Mouse (Mus musculus) adrenal gland, postnatal 14 days (tissue): ENCODE measurements at regions not wholly inside any gene's neighbourhood (a gene's known extent, or its start where the extent isn't known, plus 50 kb on each side); places are given as distances from the start of the nearest gene placed in this dataset.

Experiments used
- DNase-seq: peaks from one replicate; pipeline ENCODE4 v3.0.0; 2021; ENCODE audit warnings: mixed read lengths

DNA sequence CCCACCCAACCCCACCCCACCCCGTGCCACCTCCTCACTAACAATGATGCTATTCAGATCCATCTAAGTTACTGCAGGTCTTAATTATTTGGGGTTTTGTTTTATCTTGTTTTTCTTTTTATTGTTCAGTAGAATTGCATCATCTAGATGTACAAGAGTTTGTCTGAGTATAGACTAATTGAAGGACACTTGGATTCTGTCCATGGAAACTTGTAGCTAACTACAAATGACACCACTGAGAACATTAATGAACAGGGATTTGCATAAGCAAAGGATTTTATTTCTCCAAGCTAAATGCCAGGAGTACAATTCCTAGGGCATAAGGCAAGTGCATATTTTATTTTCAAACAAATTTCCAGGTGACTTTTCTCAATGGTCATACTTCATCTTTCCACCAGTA is 318.4 kb upstream of the Slc7a11 start:
- no peak for DNase-seq

DNA sequence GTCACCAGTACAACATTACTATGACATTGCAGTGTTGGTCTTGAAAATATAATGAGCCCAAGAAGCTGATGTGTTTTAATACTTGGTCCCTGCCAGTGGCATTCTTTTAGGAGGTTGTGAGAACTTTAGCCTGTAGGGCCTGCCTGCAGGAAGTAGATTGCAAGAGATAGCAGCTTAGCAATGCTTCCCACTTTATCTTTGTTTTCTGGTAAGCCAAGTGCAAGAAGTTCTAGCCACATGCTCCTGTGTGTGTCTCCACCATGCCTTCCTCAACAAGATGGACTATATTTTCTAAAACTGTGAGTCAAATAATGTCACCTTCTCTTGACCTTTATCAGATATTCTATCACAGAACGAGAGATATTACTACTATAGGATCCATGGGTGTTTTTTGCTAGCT is 314.7 kb upstream of the Slc7a11 start:
- no peak for DNase-seq

DNA sequence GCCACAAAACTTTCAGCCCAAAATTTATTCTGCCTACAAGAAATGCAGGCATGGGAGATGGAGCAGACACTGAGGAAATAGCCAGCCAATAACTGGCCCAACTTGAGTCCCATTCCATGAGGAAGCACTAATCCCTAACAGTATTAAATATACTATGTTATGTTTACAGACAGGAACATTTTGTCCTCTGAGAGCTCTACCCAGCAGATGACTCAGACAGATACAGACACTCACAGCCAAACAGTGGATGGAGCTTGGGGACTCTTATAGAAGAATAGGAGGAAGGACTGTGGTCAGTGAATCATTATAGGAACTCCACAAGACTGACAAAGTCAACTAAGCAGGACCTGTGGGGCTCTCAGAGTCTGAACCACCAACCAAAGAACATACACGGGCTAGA is 293.8 kb upstream of the Slc7a11 start:
- DNase-seq = no peak

DNA sequence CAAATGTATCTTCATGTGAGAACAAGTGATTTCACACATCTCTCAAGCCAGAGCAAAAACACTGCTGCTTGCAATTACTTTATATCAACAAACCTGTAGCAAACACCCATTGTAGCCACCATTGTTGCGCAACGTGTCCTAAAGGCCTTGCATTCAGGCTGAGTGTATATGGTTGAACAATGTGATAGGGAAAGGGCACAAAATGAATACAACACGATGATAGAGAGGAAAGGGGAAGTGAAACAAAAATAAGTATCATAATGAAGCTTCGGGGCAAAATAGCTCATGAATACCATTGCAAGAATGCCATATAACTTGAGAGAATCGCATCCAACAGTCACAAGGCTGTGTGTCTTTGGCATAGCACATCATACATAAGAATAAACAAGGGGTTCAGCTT is 275.6 kb upstream of the Slc7a11 start:
- DNase-seq = no peak

DNA sequence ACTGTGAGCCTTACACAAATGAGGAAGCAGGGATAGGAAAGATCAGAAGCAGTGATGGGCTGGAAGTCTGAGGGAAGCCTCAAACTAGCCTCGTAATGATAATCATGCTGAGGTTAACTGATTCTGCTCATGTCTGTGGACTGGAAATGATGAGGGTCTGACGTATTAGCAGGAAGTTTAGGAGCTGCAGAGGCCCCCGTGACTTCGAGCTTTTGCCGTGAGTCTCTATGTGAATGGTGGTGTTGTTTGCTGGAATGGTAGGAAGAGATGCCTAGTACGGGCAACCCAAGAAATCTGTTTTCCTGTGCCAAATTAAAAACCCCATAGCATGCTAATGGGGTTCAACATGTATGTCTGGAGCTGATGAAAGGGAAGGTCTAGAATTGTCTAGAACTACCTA is 270.0 kb upstream of the Slc7a11 start:
- no peak for DNase-seq

GRCm38 (mm10) chr3:50709415-50709989 is 266.1 kb upstream of the Slc7a11 start:
- no peak for DNase-seq

- DNase-seq = no peak
Measured at GRCm38 (mm10) chr3:50706707-50707106, 263.3 kb upstream of the Slc7a11 start.

- DNase-seq = no peak
Measured at GRCm38 (mm10) chr3:50694904-50695680, 251.7 kb upstream of the Slc7a11 start.

DNA sequence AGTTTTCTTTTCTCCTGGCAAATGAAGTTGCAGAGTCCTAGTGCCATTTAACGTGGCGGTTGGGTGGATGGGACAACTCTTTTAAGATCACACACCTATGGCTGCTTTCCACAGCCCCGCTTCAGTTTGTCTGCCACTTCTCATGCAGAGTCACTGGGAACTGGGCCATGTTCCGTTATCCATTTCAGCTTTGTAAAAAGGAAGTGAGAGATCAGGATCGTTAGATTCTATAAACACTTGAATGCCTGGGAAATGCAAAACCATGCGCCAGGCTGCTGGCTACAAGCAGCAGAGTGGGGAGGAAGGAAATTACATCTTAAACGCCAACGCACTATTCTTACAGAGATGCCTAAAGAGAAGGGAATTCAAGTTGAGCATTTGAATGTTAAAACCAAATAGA is 251.1 kb upstream of the Slc7a11 start:
- DNase-seq = no peak

DNA sequence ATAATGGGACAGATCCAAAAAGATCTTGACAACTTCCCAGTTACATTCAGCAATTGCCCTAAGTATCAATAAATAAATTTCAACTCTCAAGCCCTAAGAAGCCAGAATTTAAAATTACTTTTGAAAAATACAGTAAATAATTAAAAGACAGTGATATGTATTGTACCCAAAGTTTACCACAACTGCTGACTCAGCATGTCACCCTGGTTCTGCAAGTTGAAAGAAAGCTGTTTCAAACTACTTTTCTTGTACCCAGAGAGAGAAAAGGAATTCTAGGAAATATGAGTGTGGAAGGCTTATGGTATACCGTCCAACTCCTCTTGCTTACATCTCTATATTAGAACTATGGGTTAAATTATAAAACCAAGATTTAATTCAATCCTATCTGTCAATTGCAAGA is 248.9 kb upstream of the Slc7a11 start:
- no peak for DNase-seq

DNA sequence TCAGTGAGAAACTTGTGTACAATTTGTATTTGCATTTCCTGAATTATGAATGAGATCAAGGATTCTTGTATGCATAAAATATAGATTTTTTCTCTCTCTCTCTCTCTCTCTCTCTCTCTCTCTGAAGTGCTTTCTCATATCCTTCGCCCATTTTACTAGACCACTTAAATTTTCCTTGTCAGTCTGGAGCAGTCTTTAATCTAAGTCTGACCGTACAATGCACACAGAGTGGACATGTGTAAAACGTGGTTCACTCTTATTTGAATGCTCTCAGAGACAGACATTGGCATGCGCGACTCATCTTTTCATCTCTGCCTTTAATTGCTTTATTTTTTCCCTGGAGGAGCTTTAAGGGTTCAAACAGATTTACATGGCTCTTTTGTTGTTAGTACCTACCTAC is 247.3 kb upstream of the Slc7a11 start:
- DNase-seq = no peak

DNA sequence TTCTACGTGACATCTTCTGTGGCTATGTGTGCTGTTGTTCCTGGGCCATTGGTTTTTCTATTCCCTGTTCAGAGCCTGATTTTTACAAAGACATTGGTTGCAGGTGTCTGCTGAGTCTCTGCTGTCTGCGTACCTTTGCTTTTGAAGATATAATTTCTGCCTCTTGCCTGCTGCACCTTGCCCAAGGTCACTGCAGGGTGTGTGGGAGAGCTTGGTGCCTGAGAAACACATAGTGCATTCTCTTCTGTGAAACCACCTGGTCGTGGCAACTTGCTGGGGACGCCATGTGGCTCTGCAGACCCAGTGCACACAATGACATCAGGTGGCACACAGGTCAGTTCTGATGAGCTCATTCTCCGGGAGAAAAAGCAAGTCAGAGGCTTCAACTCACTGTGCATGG is 246.0 kb upstream of the Slc7a11 start:
- no peak for DNase-seq

- DNase-seq = no peak
Measured at GRCm38 (mm10) chr3:50687755-50688154, 244.3 kb upstream of the Slc7a11 start.

- DNase-seq = no peak
Measured at GRCm38 (mm10) chr3:50678611-50678988, 235.2 kb upstream of the Slc7a11 start.

DNA sequence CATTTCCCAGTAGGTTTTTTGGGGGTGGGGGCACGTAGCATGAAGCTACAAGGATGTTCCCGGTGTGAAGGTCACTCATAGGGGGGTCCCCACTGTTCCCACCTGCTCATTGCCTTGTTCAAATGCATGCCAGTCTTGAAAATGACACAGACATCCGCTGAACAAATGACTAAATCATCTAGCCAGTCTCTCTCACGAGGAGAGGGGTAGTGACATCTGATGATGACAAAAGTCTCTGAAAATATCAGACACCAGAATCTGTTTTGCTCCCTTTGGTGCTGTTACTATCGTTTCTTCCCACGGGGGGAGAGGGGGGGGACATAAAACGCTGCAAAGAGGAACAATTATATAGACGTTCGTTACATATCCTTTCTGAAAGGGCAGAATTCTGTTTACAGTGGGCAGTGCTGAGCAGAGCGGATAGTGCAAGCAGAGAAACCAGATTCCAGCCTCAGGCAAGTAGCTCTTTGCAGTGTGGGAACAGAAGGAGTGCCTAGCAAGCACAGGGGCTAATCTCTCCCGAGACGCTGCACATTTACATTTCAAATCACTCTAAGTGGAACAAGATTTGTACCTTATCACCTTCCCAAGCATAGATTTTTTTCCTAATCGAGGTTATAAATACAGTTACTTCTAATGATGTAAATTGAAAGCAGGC is 234.7 kb upstream of the Slc7a11 start:
- DNase-seq = no peak

DNA sequence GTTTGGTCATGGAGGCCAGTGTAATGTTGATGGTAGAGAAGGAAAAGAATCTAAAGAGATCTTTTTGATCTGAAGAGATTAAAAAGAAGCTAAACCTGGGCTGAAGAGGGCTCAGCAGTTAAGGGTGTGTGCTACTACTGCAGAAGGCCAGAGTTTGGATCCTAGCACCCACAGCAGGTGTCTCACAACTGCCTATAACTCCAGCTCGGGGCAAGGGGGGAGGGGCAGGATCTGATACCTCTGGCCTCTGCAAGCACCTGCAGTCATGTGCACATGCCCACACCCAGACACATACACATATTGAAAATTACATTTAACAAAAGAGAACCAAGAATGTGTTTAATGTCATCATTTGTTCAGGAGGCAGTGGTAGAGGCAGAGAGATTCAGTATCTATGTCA is 232.4 kb upstream of the Slc7a11 start:
- no peak for DNase-seq

DNA sequence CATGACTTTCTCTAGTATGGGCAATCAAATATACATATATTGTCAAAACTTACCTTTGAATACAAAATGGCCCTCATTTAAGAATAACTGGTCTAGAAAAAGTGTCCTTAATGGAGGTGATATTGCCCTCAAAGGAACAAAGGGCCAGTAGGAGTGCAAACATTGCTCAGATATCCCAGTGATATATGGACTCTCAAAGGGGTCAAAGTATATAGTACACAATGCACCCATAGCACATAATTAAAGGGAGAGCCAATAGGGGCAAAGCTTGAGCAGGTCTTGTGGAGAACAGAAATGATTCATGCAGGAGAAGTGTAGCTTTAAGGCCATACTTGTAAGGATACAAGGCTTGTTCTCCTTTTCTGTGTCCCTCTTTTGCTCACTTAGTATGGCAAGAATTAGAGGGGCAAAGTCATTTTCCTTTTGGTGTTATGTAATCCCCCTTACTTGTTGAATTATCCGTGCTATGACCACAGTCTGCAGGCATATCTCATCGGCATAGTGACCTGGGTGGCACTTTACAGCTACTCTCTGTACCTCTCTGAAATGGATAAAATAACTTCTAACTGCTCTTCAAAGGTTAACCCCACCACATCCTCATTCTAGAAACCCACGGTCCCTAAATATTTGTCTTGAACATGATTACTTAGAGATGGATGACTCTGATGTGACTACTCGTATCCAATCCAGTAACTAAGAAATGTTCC is 231.6 kb upstream of the Slc7a11 start:
- no peak for DNase-seq

DNA sequence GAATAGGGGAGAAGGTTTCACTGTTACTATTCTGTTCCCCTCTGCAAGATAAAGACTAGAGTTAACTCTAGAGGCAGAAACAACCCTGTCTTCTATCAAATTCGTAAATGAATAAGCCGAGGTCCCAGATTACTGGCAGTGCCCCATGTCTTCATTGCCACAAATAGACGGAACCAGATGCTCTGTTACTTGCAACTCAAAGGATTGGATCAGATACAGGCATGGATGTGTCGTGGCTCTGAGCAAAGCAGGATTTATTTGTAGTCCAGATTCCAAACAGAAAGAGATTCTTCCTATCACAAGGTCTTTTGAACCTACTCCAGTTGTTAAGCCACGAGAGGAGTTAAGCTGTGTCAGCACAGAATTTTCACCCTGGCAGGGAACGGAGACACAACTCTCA is 221.9 kb upstream of the Slc7a11 start:
- no peak for DNase-seq

DNA sequence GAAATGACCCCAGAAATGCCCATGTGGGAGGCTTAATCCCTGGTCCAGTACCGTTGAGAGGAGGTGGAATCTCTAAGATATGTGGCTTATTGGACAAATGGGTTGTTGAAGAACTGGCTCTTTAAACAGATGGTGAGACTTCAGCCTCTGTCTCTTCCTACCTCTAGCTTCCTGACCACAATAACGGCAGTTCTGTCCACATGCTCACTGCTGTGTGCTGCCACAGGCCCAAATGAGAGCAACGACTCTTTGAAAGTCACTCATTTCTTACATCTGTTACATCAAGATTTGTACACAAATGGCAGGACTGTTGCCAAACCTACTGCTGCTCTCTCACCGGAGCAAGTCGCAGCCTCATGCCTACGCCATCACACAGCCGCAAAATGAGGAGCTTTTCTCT is 217.6 kb upstream of the Slc7a11 start:
- no peak for DNase-seq

DNA sequence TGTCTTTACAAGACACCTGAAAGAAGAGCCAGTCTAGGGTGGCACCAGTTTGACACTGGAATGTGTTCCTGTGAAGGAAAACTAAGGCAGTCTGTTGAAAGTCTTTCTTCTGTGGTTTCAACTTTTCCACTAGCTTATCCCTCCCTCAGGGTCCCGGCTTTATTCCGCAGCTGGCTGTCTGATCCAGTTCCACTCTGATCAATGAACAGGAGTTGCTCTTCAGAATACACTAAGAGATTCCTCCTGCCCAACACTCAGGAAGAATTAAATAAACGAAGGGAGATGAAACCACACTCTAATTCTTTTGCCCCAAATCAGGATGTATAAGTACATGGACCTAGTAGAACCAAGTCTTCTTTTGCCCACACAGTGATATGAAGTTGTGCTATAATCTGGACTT is 217.2 kb upstream of the Slc7a11 start:
- DNase-seq = no peak

DNA sequence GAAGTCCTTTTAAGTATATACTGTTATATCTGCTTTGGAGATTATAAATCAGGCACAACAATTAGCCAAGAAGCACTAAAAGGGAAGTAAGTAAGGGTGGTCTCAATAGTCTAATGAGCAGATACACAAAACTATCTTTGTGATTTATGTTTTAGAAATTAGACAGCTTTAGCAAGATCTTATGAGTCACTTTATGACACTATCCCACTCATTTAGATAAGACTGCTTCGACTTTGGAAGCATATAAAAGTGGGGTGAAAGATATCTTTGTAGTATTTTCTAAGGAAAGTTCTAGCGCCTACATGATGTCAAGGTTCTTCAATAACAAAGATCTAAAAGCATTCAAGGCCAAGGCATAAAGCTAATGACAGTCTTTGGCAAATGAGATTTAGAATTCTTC is 214.5 kb upstream of the Slc7a11 start:
- no peak for DNase-seq

DNA sequence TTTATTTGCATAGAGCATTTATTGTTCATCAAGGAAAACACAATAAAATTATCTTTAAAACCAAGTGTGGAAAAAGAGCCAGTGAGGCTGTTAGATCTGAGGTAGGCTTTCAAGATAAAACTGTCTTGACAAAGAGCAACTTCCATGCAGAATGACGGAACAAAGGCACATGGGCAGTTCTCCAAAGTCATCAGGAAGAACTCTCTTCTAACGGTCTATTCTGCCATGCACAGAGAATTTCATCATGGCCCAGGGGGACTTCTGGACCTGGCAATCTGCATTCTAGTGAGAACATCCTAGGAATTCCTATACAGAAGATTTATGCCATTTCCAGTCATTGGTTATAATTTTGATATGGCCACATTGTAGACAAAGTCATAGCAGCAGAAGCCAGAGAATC is 211.0 kb upstream of the Slc7a11 start:
- no peak for DNase-seq

DNA sequence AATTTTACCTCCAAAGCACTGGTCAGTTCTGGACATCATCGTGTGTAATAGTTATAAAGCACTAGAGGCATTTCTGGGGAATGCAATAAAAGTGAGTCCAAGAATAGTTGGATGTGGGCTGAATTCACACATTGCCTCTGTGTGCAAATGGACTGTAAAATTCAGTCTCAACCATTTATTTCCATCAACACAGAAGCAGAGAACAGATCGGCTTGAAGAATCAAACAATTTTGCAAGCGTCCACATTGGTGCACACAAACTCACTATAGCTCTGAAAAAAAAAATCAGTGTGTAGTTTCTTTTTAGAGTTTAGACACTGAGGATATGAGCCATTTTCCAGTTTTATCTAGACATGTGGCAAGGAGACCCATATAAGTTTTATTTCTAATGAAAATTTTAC is 208.9 kb upstream of the Slc7a11 start:
- no peak for DNase-seq
